Mouse (Mus musculus): ENCODE measurements around the gene Actn4. TPM values are rescaled to one million over a fixed set of nuclear protein-coding genes. Genes with fewer than 3 reads are reported as not detected.
"Not testable (repeated sequence)": the region's sequence is repeated elsewhere in the genome, so short reads cannot be mapped to it uniquely, and the experiment has no call there.

The Actn4 gene
- total RNA-seq, 2 experiments from 2014 or later, result 123 to 132 TPM

GRCm38 (mm10) chr7:28892601-28893000 is 69.5 kb downstream of the Actn4 start:
- DNase-seq (ENCODE audit: low spot score in 2 of 2), result no peak

GRCm38 (mm10) chr7:28888701-28889161 is 73.4 kb downstream of the Actn4 start:
- DNase-seq (ENCODE audit: low spot score in 2 of 2), result no peak

GRCm38 (mm10) chr7:28886486-28886885 is 75.7 kb downstream of the Actn4 start:
- no peak for DNase-seq (ENCODE audit: low spot score in 2 of 2)

DNA sequence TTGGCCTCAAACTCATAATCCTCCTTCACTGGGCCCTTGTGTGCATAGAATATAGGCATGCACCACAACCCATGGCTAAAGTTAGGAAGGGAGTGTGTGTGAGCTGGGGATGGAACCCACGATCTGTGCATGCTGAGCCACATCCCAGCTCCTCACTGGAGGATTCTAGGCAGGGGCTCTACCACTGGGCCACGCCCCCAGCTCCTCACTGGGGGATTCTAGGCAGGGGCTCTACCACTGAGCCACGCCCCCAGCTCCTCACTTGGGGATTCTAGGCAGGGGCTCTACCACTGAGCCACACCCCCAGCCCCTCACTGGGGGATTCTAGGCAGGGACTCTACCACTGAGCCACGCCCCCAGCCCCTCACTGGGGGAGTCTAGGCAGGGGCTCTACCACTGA is 78.4 kb downstream of the Actn4 start:
- DNase-seq (ENCODE audit: low spot score in 2 of 2), result not testable (repeated sequence)

- no peak for DNase-seq (ENCODE audit: low spot score in 2 of 2)
Observed at GRCm38 (mm10) chr7:28883039-28883438, 79.1 kb downstream of the Actn4 start.

GRCm38 (mm10) chr7:28881199-28881598 is 80.9 kb downstream of the Actn4 start, which contains the start of gene Capn12:
Gene Capn12 (plus strand): TSS chr7:28881422.
- no peak for DNase-seq (ENCODE audit: low spot score in 2 of 2)

GRCm38 (mm10) chr7:28880554-28880953 is 81.6 kb downstream of the Actn4 start:
- DNase-seq (ENCODE audit: low spot score in 2 of 2), result no peak

DNA sequence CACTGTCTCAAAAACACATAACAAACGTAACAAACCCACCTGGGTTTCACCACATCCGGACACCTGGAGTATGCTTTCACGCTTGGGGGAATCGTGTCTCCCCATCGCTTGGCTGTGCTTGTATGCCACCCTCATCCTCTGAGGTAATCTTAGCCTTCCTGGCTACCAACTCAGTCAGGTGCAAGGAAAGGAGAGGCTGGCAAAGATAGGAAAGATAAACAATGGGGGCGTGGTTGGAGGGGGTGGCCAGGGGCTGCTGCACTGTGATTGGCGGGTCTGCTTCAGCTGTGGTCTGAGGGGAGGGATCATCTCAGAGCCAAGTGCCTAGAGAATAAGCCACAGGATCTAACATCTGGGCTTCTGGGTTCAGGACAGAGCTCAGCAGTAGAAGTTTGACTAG is 82.5 kb downstream of the Actn4 start:
- no peak for DNase-seq (ENCODE audit: low spot score in 2 of 2)

GRCm38 (mm10) chr7:28877856-28878255 is 84.3 kb downstream of the Actn4 start:
- DNase-seq (ENCODE audit: low spot score in 2 of 2), result no peak

- no peak for DNase-seq (ENCODE audit: low spot score in 2 of 2)
Observed at GRCm38 (mm10) chr7:28877155-28877554, 85.0 kb downstream of the Actn4 start.

DNA sequence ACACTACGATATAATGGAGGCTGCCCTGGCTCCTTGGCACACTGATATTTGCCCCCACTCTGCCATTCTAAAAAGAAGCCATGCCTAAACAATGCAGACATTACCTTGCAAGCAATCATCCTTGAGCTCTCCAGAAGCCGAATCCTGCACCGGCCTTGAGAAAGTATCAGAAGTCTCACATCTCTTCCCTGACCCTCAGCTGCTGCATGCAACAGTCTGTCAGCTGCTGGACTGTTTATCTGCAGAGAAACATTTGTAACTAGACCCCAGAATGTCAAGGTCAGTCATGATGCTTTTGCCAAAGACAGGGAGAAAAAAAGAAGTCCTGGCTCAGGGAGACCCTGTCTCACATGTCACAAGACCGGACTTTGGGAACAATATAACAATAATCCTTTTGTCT is 86.0 kb downstream of the Actn4 start:
- DNase-seq (ENCODE audit: low spot score in 2 of 2), result no peak

GRCm38 (mm10) chr7:28874565-28874964 is 87.6 kb downstream of the Actn4 start:
- no peak for DNase-seq (ENCODE audit: low spot score in 2 of 2)

- no peak for DNase-seq (ENCODE audit: low spot score in 2 of 2)
Observed at GRCm38 (mm10) chr7:28870901-28871664, 91.1 kb downstream of the Actn4 start.

GRCm38 (mm10) chr7:28867508-28868340 is 94.4 kb downstream of the Actn4 start:
- peak; percentile 54 to 67 for DNase-seq (ENCODE audit: low spot score in 2 of 2)

DNA sequence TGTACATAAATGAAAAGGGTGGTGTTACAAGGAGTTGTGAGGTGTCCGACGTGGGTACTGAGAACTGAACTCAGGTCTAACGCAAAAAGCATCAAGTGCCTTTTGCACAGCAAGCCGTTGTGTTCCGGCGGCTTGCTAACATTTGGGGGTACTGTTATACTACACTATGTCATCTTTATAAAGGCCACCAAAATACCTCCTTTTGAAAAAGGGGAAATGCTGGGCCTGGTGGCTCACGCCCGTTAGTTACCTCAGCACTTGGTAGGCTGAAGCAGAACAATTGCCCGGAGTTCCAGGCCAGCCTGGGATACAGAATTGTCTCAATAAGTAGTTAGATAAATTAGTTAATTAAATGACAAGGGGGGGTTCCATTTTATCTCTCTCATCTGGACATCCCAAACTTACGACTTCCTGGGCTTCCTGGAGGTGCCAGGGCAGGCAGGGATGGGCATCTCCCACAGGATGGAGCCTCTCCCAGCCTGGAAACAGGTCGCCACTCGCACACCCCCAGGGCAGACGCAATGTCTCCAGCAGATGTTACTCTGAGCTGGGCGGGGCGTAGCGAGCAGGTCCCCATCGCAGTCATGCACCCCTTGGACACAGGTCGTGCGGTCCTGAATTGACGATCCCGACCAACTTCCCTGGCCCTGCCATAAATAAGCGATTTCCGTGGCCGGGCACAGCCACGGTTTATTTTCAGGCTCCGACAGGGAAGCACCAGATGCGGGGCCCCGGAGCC is 95.2 kb downstream of the Actn4 start:
- no peak for DNase-seq (ENCODE audit: low spot score in 2 of 2)

GRCm38 (mm10) chr7:28865481-28866300 is 96.4 kb downstream of the Actn4 start:
- DNase-seq (ENCODE audit: low spot score in 2 of 2), result peak; percentile 46 to 56

GRCm38 (mm10) chr7:28864288-28864750 is 97.8 kb downstream of the Actn4 start:
- DNase-seq (ENCODE audit: low spot score in 2 of 2), result no peak

DNA sequence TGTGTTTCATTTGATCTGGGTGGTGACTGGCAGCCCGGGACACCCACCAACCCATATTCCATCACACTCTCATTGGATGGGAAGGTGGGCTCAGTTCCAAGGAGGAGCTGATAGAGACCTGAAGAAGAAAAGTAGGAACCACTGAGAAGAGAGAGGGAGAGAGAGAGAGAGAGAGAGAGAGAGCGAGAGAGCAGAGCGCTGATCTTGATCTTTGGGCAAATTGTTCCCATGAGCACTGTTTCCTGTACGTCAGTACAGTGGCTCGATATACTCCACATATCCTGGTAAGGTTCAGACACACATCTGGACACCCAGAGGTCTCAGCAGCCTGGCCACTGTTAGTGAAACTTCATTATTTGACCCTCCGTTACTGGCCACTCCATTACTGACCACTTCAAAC is 98.6 kb downstream of the Actn4 start, which contains the start of gene Lgals7:
Lgals7 (plus strand) TSS at position 314 of the 400 bp plus-strand sequence.
- no peak for DNase-seq (ENCODE audit: low spot score in 2 of 2)

DNA sequence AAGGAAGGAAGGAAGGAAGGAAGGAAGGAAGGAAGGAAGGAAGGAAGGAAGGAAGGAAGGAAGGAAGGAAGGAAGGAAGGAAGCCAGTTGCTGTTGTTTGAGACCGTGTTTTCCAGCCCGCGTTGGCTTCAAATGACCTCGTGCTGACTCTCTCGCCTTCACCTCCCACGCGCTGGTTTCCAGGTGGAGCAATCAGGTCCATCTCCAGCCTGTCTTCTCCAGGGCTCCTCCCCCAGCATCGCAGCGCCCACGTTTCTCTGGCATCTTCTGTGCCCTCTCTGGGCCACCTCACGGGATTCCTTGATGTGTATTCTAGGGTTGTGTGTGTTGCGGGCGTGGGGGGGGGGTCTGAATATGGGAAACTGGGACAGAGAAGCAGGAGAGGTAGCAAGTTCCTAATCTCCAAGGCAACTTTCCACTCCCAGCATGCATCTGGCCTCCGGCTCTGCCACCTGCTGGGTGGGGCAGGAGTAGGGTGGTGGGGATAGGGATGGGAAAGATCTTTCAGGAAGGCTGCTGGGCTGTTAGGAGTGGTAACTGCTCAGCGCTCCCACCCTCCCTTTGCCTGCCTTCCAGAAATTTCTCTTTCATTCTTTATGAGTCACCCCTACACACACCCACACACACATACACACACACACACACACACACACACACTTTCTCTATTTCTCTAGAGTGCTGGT is 99.2 kb downstream of the Actn4 start:
- peak; percentile 14 to 44 for DNase-seq (ENCODE audit: low spot score in 2 of 2)

GRCm38 (mm10) chr7:28860898-28861297 is 101.2 kb downstream of the Actn4 start:
- DNase-seq (ENCODE audit: low spot score in 2 of 2), result no peak

Data from layer of hippocampus, postnatal 14 days (tissue).